Mouse (Mus musculus) erythroblast, embryonic 14.5 days (primary cell): Measurements from ENCODE around the gene Plekhg1.

Experiments
- GATA1 ChIP-seq: IDR thresholded peaks from 2 replicates; pipeline ENCODE4 v1.6.1; 2012; ENCODE audit warnings: low read length, inconsistent platforms, mixed read lengths
- TAL1 ChIP-seq: IDR thresholded peaks from 3 replicates; pipeline ENCODE4 v1.6.1; 2012; ENCODE audit warnings: low read length, inconsistent platforms, mixed read lengths

DNA sequence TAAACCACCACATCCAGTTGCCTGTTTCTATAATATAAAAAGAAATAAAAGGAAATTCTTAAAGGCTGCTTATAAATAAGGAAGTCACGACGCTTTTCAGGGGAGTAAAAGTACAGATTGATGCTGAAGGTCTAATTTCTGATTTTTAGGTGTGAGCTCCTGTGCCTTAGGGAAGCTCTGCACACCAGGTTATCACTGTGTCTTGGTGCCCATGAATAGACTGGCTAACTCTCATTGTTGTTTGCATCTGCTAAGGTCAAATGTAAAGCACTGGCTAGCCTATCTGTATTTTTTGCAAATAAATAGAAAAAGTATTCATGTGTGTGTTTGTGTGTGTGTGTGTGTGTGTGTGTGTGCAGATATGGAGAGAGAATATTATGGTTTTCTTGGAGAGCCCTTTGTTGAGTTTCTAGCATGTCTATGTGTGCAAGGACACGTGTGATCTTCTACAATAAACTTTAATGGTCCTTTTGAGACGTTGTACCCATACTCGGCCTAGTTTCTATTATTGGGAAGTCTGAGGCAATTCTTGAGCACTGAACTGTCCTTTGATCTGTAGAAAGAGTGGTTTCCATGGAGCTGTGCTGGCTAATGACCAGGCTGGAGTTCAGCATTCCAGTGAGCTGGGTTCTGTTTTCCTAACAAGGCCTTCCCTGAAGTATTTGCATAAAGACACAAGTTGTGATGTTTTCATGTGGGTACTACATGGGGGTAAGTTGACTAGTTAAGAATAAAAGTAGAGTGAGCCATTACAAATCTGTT, 79.0 kb downstream of the Plekhg1 start:
- TF ChIP-seq TAL1 (no peak), GATA1 (no peak)
